Mouse (Mus musculus): ENCODE data around the gene Ptprm. TPM values are rescaled to one million over a fixed set of nuclear protein-coding genes. Genes with fewer than 3 reads are reported as not detected.

Ptprm gene
- total RNA-seq, 2 experiments from 2014 or later = 42.0 to 44.5 TPM

Small RNA genes lying within 50 kb of the gene (microRNA-seq; reads per million reads assigned to microRNA genes)
- not detected for gene Mir5709

Measured in adrenal gland, postnatal 4 days (tissue).